Mouse (Mus musculus) midbrain, embryonic 16.5 days (tissue): ENCODE measurements around the gene Sez6l. TPM values are rescaled to one million over a fixed set of nuclear protein-coding genes. Genes with fewer than 3 reads are reported as not detected.
A peak's percentile ranks its signal among the peaks of the same experiment; 100 is the strongest.

Source experiments
- ATAC-seq: fragments of 200-750 bp; cut with Nextera tagmentation; 2 replicates; pipeline ENCODE4 v1.8.0; 2017; ENCODE audit warnings: moderate TSS enrichment
- H3K27ac ChIP-seq: fragments of 300-500 bp; sonication (generic); 2 replicates; pipeline ENCODE4 v1.5.1; 2014; ENCODE audit warnings: mild to moderate bottlenecking, low read length, mixed read lengths
- H3K27me3 ChIP-seq: fragments of 300-500 bp; sonication (generic); 2 replicates; pipeline ENCODE4 v1.6.1; 2014; ENCODE audit warnings: low read depth, low read length, mixed read lengths; ENCODE audit not compliant: control insufficient read depth, insufficient read depth
- H3K36me3 ChIP-seq: fragments of 300-500 bp; sonication (generic); 2 replicates; pipeline ENCODE4 v1.6.1; 2014; ENCODE audit warnings: mild to moderate bottlenecking, low read length, moderate library complexity, mixed read lengths; ENCODE audit not compliant: control insufficient read depth, insufficient read depth
- H3K4me1 ChIP-seq: fragments of 300-500 bp; sonication (generic); 2 replicates; pipeline ENCODE4 v1.6.1; 2014; ENCODE audit warnings: mild to moderate bottlenecking, low read length, mixed read lengths; ENCODE audit not compliant: control insufficient read depth, insufficient read depth
- H3K4me2 ChIP-seq: fragments of 300-500 bp; sonication (generic); 2 replicates; pipeline ENCODE4 v1.6.1; 2014; ENCODE audit warnings: mild to moderate bottlenecking, low read length, mixed read lengths
- H3K4me3 ChIP-seq: fragments of 300-500 bp; sonication (generic); 2 replicates; pipeline ENCODE4 v1.5.1; 2014; ENCODE audit warnings: low read depth, mild to moderate bottlenecking, low read length, moderate library complexity, mixed read lengths
- H3K9ac ChIP-seq: fragments of 300-500 bp; sonication (generic); 2 replicates; pipeline ENCODE4 v1.6.1; 2014; ENCODE audit warnings: low read depth, low read length, mixed read lengths
- H3K9me3 ChIP-seq: fragments of 300-500 bp; sonication (generic); replicated peaks from 2 replicates; pipeline ENCODE4 v1.6.1; 2014; ENCODE audit warnings: mild to moderate bottlenecking, low read length, mixed read lengths; ENCODE audit not compliant: control insufficient read depth, poor library complexity, severe bottlenecking
- WGBS: fragments of 180-500 bp; shearing (Covaris S2); extraction: QIAGEN DNeasy Blood & Tissue Kit; methylation state at CpG from one replicate; pipeline ENCODE4 v1.1.7; 2014; 5-methylcytosine and 5-hydroxymethylcytosine counted together
- polyA plus RNA-seq: library from polyadenylated mRNA; unstranded; fragments of >200 nt; fragmentation: Nextera tagmentation; extraction: Ambion mirVana; gene quantifications from 2 replicates; pipeline ENCODE4 v1.2.1, GENCODE M21; 2015

Gene Sez6l
- polyA plus RNA-seq, 1 experiment from 2014 or later: 72.9 TPM

GRCm38 (mm10) chr5:112406017-112406416 lies 171.0 kb downstream of the Sez6l start:
- no peak for ATAC-seq
- Histone ChIP-seq H3K9ac (no peak overlapping the region), H3K4me3 (no peak overlapping the region), H3K27me3 (no peaks in the 10 kb centered on the region), H3K27ac (no peak overlapping the region), H3K4me1 (peaks cover 16% of the 10 kb centered on the region), H3K9me3 (no peaks in the 10 kb centered on the region), H3K4me2 (no peak overlapping the region), H3K36me3 (no peaks in the 10 kb centered on the region)
- 66% methylated on average over 3 of the region's 3 CpGs for WGBS

GRCm38 (mm10) chr5:112402437-112402836 lies 174.5 kb downstream of the Sez6l start:
- Histone ChIP-seq H3K27ac (no peak overlapping the region), H3K4me1 (no peaks in the 10 kb centered on the region), H3K4me2 (no peak overlapping the region), H3K9ac (no peak overlapping the region), H3K9me3 (no peaks in the 10 kb centered on the region), H3K36me3 (no peaks in the 10 kb centered on the region), H3K4me3 (no peak overlapping the region), H3K27me3 (no peaks in the 10 kb centered on the region)
- no peak for ATAC-seq
- 71% methylated on average over 3 of the region's 3 CpGs for WGBS

- Histone ChIP-seq H3K4me3 (no peak overlapping the region), H3K4me1 (peaks cover 9% of the 10 kb centered on the region; the same call in 1 of the 2 replicates), H3K9me3 (no peaks in the 10 kb centered on the region), H3K9ac (no peak overlapping the region), H3K4me2 (no peak overlapping the region), H3K27ac (no peak overlapping the region), H3K27me3 (no peaks in the 10 kb centered on the region), H3K36me3 (no peaks in the 10 kb centered on the region)
- 63% methylated on average over 10 of the region's 10 CpGs for whole genome bisulfite sequencing
- no peak for ATAC-seq
Observed at GRCm38 (mm10) chr5:112399284-112399683, 177.7 kb downstream of the Sez6l start.

- Histone ChIP-seq H3K36me3 (0 out of 2 replicates have a peak, but pooled peaks cover 4% of the 10 kb centered on the region), H3K27ac (peak overlapping the region; percentile 50), H3K4me1 (peaks cover 33% of the 10 kb centered on the region), H3K4me2 (no peak overlapping the region), H3K27me3 (no peaks in the 10 kb centered on the region), H3K9me3 (no peaks in the 10 kb centered on the region), H3K9ac (no peak overlapping the region), H3K4me3 (no peak overlapping the region)
- WGBS: 63% methylated on average over 18 of the region's 18 CpGs
- no peak for ATAC-seq
Observed at GRCm38 (mm10) chr5:112396066-112396465, 180.9 kb downstream of the Sez6l start.

- H3K9me3 ChIP-seq: no peaks in the 10 kb centered on the region
- peak within 1 kb of the TSS; percentile 87 for H3K9ac ChIP-seq
- peak within 1 kb of the TSS; percentile 80 for H3K4me3 ChIP-seq
- WGBS: 1% methylated on average over 35 of the region's 67 CpGs
- peak; percentile 89 for ATAC-seq
- H3K36me3 ChIP-seq: peaks cover 8% of the 10 kb centered on the region; the same call in 1 of the 2 replicates
- peak within 1 kb of the TSS; percentile 72 for H3K4me2 ChIP-seq
- H3K4me1 ChIP-seq: peaks cover 45% of the 10 kb centered on the region
- no peaks in the 10 kb centered on the region for H3K27me3 ChIP-seq
- peak within 1 kb of the TSS; percentile 92 for H3K27ac ChIP-seq
Observed at GRCm38 (mm10) chr5:112394779-112395443, 182.1 kb downstream of the Sez6l start, which contains the start of gene Asphd2. Asphd2 (minus strand) TSS chr5:112394866.

GRCm38 (mm10) chr5:112394415-112394763 lies 182.6 kb downstream of the Sez6l start:
- Histone ChIP-seq H3K4me2 (peak overlapping the region; percentile 72), H3K9ac (peak overlapping the region; percentile 87), H3K27me3 (no peaks in the 10 kb centered on the region), H3K4me3 (peak overlapping the region; percentile 80), H3K9me3 (no peaks in the 10 kb centered on the region), H3K4me1 (peaks cover 50% of the 10 kb centered on the region), H3K27ac (peak overlapping the region; percentile 92), H3K36me3 (peaks cover 10% of the 10 kb centered on the region; the same call in 1 of the 2 replicates)
- 0% methylated on average over 25 of the region's 28 CpGs for WGBS
- ATAC-seq: peak; percentile 84

- no peaks in the 10 kb centered on the region for H3K9me3 ChIP-seq
- 0 out of 2 replicates have a peak overlapping the region, but pooled peaks have one; percentile 92 for H3K27ac ChIP-seq
- peak overlapping the region; percentile 72 for H3K4me2 ChIP-seq
- H3K36me3 ChIP-seq: peaks cover 10% of the 10 kb centered on the region; the same call in 1 of the 2 replicates
- no peaks in the 10 kb centered on the region for H3K27me3 ChIP-seq
- peak overlapping the region; percentile 80 for H3K4me3 ChIP-seq
- peak overlapping the region; percentile 87 for H3K9ac ChIP-seq
- WGBS: 6% methylated on average over 17 of the region's 18 CpGs
- H3K4me1 ChIP-seq: peaks cover 55% of the 10 kb centered on the region
- peak; percentile 60 for ATAC-seq
Observed at GRCm38 (mm10) chr5:112393741-112394414, 183.1 kb downstream of the Sez6l start.

GRCm38 (mm10) chr5:112391676-112392323 lies 185.2 kb downstream of the Sez6l start:
- peaks cover 10% of the 10 kb centered on the region; the same call in 1 of the 2 replicates for H3K36me3 ChIP-seq
- H3K27me3 ChIP-seq: no peaks in the 10 kb centered on the region
- no peak overlapping the region for H3K4me3 ChIP-seq
- WGBS: 67% methylated on average over 27 of the region's 27 CpGs
- H3K4me2 ChIP-seq: no peak overlapping the region
- H3K4me1 ChIP-seq: peaks cover 56% of the 10 kb centered on the region
- no peak for ATAC-seq
- H3K27ac ChIP-seq: no peak overlapping the region
- H3K9me3 ChIP-seq: no peaks in the 10 kb centered on the region
- no peak overlapping the region for H3K9ac ChIP-seq
